Mouse (Mus musculus): ENCODE measurements around the gene Rarb.

GRCm38 (mm10) chr14:16806155-16806554 lies 12.8 kb downstream of the Rarb start:
- TF ChIP-seq CTCF (conservative IDR thresholded peaks at IDR 0.05; ENCODE audit: low read length) (no peak), POU5F1 (IDR thresholded peaks at IDR 0.05; ENCODE audit: borderline replicate concordance, low read length) (no peak)
